Mouse (Mus musculus) layer of hippocampus, adult 18-20 months (tissue): ENCODE results near the gene Usp29. TPM values are rescaled to one million over a fixed set of nuclear protein-coding genes. Genes with fewer than 3 reads are reported as not detected.
A peak's percentile ranks its signal among the peaks of the same experiment; 100 is the strongest.

ENCODE experiments used
- DNase-seq, 2 experiments: peaks; one replicate each; pipeline ENCODE4 v3.0.0; 2022; ENCODE audit warnings: low spot score in 2 of 2
- long read RNA-seq: library from polyadenylated mRNA; stranded (forward); transcript quantifications from one replicate; pipeline ENCODE4 v2.0.0, GENCODE M21; 2021
- total RNA-seq, 2 experiments: library from RNA; stranded (reverse); gene quantifications; 2 replicates each; pipeline ENCODE4 v1.2.3; 2021

The Usp29 gene
- 10 to 100 TPM; 27.4 to 31.6 TPM for total RNA-seq
- long read RNA-seq, partial matches to known transcripts = 0 of 14 reads
- long read RNA-seq, other reads (novel, unspliced or antisense) = 12 of 14 reads

DNA sequence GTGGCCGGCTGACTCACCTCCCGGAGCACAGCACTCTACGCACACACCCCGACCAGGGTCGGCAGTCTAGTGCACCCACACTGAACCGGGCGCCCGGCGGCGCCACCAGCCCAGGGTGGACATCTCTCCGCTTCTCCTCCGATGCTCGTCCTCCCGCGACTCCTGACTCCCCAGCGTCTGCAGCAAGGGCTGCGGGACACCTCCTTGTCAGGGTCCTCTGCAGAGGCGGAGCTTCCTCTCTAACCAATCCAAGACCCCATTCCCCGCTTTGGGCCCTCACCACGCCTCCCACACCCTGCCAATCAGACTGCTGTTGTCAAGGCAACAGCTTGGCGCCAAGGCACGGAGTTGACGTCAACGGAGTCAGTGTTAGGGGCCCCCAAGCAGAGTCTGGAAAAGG, at the start of gene Usp29, which contains the start of gene Peg3:
TSS of gene Usp29 (plus strand) at position 338 of the 400 bp plus-strand sequence.
TSS of gene Peg3 (minus strand) at position 191 of the 400 bp plus-strand sequence.
- peak; percentile 90 to 92 for DNase-seq

DNA sequence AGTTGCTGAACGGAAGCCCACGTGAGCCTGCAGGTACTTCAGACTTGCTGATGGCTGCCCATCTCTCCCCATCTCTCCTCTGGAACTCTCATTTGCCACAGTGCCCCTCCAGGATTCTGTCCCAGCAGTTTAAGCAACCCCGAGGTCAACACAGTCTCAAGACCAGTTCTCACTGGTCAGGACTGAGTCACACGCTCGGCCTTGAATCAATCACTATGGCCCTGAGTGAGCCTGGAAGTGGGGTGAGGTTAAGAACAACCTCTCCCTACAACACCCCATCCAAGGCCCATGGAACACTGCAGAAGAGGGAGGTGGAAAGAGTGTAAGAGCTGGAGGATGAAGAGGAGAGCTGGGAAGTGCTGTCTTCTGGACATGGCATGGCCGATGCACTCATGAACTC, 44.9 kb upstream of the Usp29 start:
- DNase-seq = no peak

GRCm38 (mm10) chr7:6696241-6697045, 33.9 kb upstream of the Usp29 start, which contains the start of gene Zim1:
Zim1 (minus strand) TSS chr7:6696450.
- DNase-seq = peak; percentile 87 to 94

DNA sequence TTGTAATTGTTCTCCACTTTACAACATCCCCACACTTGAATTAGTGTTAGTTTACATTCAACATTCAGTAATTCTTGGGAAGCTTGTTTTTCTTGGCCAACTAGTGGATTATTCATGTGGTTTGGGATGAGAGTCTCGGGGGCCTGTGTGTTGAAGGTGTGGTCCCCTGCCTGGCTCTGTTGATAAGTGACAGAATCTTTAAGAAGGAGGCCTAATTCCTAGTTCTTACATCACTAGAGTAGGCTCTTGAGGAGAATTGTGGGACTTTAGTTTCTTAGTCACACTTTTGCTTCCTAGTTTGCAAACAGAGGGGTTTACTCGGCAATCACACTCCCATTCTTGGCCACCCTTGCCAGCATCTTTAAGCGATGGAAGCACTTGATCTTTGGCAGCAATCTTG, 31.1 kb upstream of the Usp29 start:
- DNase-seq = no peak

GRCm38 (mm10) chr7:6707416-6708015, 22.9 kb upstream of the Usp29 start:
- no peak for DNase-seq

- DNase-seq = no peak
These were observed 21.8 kb upstream of the Usp29 start for GRCm38 (mm10) chr7:6708451-6709180.

DNA sequence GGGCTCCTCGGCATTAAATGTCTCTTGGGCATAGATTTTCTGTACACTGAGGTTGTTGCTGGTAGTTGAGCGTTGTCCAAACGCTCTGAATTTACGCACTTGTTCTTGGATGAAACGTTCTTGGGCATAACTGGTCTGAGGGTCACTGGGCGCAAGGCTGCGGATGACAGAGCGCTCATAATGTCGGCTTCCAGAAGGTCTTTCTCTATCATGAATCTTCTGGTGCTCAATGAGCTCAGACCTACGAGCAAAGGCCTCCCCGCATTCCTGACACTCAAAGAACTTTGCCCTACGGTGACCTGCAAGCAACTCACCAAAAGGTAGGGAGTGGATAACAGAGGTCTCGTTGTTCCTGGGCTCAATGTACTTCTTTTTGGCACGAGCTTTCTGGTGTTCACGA, 21.0 kb upstream of the Usp29 start:
- no peak for DNase-seq

DNA sequence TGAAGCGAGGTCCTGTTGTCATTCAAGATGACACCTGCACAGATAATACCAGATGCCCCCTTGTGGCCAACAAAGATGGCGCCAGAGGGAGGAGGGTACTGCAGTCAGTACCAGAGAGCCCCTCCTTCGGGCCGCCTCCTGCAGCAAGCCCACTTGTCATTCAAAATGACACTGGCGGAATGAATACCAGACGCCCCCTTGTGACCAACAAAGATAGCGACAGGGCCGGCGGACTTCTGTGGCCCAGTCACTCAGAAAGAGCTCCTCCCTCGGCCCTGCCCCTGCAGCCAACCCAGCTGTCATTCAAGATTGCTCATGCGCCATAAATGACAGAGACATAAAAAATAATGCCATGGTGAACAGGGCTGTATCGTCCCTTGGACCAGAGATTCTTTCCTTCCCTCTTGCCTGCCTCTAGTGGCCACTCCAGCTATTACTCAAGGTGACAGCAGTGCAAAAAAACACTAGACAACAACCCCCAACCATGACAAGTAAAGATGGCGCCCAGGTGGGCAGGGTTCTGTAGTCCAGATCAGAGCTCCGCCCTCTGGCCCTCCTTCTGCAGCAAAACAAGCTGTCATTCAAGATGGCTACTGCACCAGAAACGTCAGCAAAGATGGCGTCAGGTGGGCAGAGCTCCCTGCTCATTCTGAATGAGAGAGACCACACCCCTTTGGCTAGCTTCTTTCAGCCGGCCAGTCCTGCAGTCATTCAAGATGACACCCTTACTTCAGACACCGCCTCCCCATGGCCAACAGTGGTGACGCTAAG, 2.8 kb upstream of the Usp29 start:
- peak; percentile 90 to 93 for DNase-seq

DNA sequence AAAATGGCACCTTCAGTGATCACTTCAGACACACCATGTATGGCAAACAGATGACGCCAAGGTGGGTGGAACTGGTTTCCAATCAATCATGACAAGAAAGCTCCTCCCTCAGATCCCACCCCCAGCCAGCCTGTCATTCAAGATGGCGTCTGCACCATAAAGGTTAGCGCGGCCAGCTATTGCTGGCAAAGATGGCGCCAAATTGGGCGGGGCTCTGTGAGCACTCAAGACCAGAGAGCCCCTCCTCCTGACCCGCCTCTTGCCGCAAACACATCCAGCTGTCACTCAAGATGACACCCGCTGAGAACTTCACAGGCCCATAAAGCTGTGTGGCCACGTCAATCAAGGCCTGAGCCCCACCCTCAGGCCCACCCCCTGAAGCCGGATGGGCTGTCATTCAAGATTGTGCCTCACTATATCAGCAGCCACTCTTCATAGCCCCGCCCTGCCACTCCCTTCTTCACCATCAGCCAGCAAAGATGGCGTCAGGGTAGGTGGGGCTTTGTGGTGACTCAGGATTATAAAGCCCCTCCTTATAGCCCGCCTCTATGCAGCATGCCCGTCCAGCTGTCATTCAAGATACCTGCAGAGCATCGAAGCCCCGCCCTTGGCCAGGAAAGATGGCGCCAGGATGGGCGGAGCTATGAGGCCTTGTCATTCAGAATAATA, 2.0 kb upstream of the Usp29 start:
- peak; percentile 91 to 96 for DNase-seq

DNA sequence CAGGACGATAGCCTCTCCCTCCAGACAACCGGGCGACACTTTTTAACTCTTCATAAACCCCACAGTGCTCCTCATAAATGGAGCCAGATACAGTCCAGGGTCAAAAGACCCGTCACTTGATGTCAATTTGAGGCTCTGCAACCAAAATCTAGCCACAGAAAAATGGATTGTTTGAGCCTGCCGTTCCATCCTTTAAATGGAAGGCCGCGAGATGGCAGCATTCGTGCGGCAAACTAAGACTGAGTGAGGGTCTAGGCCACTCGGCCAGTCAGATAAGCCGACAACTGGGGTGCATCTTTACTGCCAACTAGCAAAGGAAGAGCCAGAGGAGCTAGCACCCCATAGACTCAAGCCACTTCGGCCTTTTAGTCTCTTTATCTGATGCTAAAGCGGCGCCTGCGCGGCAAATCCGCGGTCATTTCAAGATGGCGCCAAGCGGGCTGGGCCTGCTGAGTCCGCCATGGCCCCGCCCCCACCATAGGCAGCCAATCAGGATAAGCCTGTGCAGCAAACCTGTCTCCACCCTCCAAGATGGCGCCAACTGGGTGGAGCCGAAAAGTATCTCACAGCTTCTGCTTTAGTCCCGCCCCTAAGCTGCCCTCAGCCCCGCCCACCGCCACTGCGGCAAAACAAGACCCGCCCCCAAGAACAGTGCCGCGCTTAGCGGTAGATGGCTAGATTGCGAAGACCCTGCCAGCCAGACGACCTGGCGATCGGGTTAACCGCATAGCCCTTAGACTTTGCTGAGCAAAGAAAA, 1.1 kb upstream of the Usp29 start:
- DNase-seq = peak; percentile 92 to 96

- DNase-seq = peak in 1 of 2 experiments; percentile 20
These were observed 423 bp downstream of the Usp29 start for GRCm38 (mm10) chr7:6730801-6731200.

DNA sequence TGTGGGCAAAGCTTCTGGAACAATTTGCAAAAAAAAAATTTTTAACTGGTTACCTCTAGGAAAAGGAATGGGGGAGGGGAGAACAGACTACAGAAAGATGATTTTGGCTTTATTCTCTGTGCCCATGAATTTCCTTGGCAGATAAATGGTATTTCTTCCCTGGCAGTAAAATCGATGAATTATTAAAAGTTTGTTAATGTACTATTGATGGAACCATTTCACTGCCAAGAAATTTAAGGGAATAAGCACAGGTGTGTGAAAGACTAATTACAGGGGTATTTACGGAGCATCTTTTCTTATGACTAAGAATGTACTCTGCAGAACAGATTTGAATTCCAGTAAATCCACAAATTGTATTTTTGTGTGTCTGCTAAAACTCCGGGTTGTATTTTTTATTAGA, 995 bp downstream of the Usp29 start:
- DNase-seq = no peak

DNA sequence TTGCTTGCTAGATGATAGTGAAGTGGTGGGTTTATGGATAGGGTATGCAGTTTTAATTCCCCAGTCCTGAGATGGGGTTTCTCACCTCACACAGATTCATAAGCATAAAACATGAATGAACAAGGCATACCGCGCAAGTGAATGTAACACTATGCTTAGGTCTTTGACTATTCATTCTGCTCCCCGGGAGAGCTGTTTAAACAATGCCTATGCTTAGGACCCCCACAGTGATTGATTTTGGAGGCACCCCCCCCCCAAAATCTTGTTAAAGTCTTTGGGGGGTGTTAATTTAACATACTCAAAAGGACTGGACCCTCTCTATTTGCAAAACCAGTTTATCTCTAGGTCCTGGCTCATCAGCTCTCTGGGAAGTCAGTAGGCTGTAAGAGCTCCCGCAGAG, 1.6 kb downstream of the Usp29 start:
- no peak for DNase-seq

GRCm38 (mm10) chr7:6736060-6736459, 5.7 kb downstream of the Usp29 start:
- DNase-seq = no peak

- DNase-seq = no peak
These were observed 14.0 kb downstream of the Usp29 start for GRCm38 (mm10) chr7:6744281-6744904.

GRCm38 (mm10) chr7:6749196-6749595, 18.8 kb downstream of the Usp29 start:
- DNase-seq = peak in 1 of 2 experiments; percentile 55

GRCm38 (mm10) chr7:6753440-6753839, 23.1 kb downstream of the Usp29 start:
- no peak for DNase-seq

GRCm38 (mm10) chr7:6756777-6757291, 26.5 kb downstream of the Usp29 start:
- no peak for DNase-seq

DNA sequence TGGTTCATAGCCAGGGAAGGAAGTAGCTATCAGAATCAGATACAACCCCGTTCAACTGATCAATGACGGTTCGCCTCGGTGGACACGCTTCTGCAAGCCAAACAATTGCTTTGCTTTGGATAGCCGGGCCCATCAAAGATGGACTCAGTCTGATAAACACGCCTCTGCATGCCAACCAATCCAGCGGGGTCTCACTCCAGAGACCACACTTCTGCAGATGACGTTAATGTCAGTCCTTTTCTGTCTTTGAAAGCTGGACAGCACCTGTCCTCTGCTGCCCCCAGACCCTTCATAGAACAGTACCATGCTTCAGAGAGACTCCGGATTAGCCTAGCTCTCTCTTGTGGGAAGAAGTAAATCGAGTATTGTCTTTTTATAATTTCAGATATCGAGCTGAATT, 29.3 kb downstream of the Usp29 start:
- DNase-seq = no peak
